Mouse (Mus musculus) lung, adult 2 months (tissue): Measurements from ENCODE around the gene BC049730.

Source experiments
- CTCF ChIP-seq: fragments of 200-500 bp; IDR thresholded peaks from 2 replicates; pipeline ENCODE4 v1.5.1; 2011; ENCODE audit warnings: mild to moderate bottlenecking, low read length, control low read depth; ENCODE audit not compliant: insufficient read depth
- POLR2A ChIP-seq: fragments of 200-500 bp; IDR thresholded peaks from 2 replicates; pipeline ENCODE4 v1.6.1; 2011; ENCODE audit warnings: low read depth, mild to moderate bottlenecking, control low read depth, low read length, borderline replicate concordance; ENCODE audit errors: extremely low read depth

GRCm38 (mm10) chr7:24664301-24664700, 44.7 kb upstream of the BC049730 start:
- TF ChIP-seq CTCF (no peak), POLR2A (no peak)
